Mouse (Mus musculus) lung, adult 2 months (tissue): Measurements from ENCODE around the gene Sf3b2.

Experiments
- CTCF ChIP-seq: fragments of 200-500 bp; IDR thresholded peaks from 2 replicates; pipeline ENCODE4 v1.5.1; 2011; ENCODE audit warnings: mild to moderate bottlenecking, low read length, control low read depth; ENCODE audit not compliant: insufficient read depth
- POLR2A ChIP-seq: fragments of 200-500 bp; IDR thresholded peaks from 2 replicates; pipeline ENCODE4 v1.6.1; 2011; ENCODE audit warnings: low read depth, mild to moderate bottlenecking, control low read depth, low read length, borderline replicate concordance; ENCODE audit errors: extremely low read depth

GRCm38 (mm10) chr19:5274641-5275040, 20.6 kb downstream of the Sf3b2 start:
- TF ChIP-seq CTCF (no peak), POLR2A (no peak)
